Mouse (Mus musculus) forebrain, embryonic 15.5 days (tissue): Measurements from ENCODE around the gene Ctsq. TPM values are rescaled to one million over a fixed set of nuclear protein-coding genes. Genes with fewer than 3 reads are reported as not detected.
"Not testable (repeated sequence)": the region's sequence is repeated elsewhere in the genome, so short reads cannot be mapped to it uniquely, and the experiment has no call there.

Experiments
- ATAC-seq: fragments of 200-750 bp; cut with Nextera tagmentation; replicated peaks from 2 replicates; pipeline ENCODE4 v1.8.0; 2017; ENCODE audit warnings: mild to moderate bottlenecking, moderate TSS enrichment, moderate library complexity
- H3K27ac ChIP-seq: fragments of 300-500 bp; sonication (generic); replicated peaks from 2 replicates; pipeline ENCODE4 v1.5.1; 2015; ENCODE audit warnings: mild to moderate bottlenecking, inconsistent platforms
- H3K27me3 ChIP-seq: fragments of 300-500 bp; sonication (generic); 2 replicates; pipeline ENCODE4 v1.6.1; 2015; ENCODE audit warnings: inconsistent platforms
- H3K36me3 ChIP-seq: fragments of 300-500 bp; sonication (generic); 2 replicates; pipeline ENCODE4 v1.6.1; 2015; ENCODE audit warnings: mild to moderate bottlenecking, inconsistent platforms
- H3K4me1 ChIP-seq: fragments of 300-500 bp; sonication (generic); 2 replicates; pipeline ENCODE4 v1.6.1; 2015; ENCODE audit warnings: inconsistent platforms
- H3K4me2 ChIP-seq: fragments of 300-500 bp; sonication (generic); replicated peaks from 2 replicates; pipeline ENCODE4 v1.6.1; 2015; ENCODE audit warnings: mild to moderate bottlenecking, inconsistent platforms
- H3K4me3 ChIP-seq: fragments of 300-500 bp; sonication (generic); 2 replicates; pipeline ENCODE4 v1.5.1; 2015; ENCODE audit warnings: mild to moderate bottlenecking, inconsistent platforms
- H3K9ac ChIP-seq: fragments of 300-500 bp; sonication (generic); replicated peaks from 2 replicates; pipeline ENCODE4 v1.6.1; 2015; ENCODE audit warnings: mild to moderate bottlenecking, inconsistent platforms
- H3K9me3 ChIP-seq: fragments of 300-500 bp; sonication (generic); 2 replicates; pipeline ENCODE4 v1.6.1; 2016; ENCODE audit warnings: inconsistent platforms
- WGBS: fragments of 180-500 bp; shearing (Covaris S2); methylation state at CpG from one replicate; pipeline ENCODE4 v1.1.7; 2015; ENCODE audit warnings: mixed read lengths; 5-methylcytosine and 5-hydroxymethylcytosine counted together
- polyA plus RNA-seq: library from polyadenylated mRNA; unstranded; fragments of >200 nt; fragmentation: Nextera tagmentation; extraction: Ambion mirVana; gene quantifications from 2 replicates; pipeline ENCODE4 v1.2.1, GENCODE M21; 2015

Ctsq gene
- polyA plus RNA-seq: not detected in 2 replicates

DNA sequence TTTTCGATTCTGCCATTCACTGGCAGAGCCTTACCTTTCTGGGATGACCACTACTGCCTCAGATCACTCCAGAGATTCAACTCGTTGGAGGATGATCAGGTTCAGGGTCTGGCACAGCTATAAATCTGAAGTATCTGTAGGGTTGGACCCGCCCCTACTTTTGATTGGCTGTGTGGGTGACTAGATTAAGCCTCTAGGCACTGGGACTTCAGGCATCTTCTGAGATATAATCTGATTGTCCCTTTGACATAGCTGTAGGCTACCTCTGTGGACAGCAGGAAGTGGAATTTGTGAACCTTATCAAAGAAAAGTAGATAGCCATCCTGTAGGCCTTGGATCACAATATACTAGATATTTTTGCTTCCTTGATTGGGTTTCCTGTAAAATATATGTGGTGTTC is at the start of gene Ctsq:
Gene Ctsq (minus strand): TSS at position 101 of the 400 bp plus-strand sequence.
- Histone ChIP-seq H3K4me3 (no peak within 1 kb of the TSS), H3K36me3 (no peaks in the 10 kb centered on the region), H3K4me2 (no peak within 1 kb of the TSS), H3K9ac (no peak within 1 kb of the TSS), H3K9me3 (peaks cover 17% of the 10 kb centered on the region), H3K27ac (no peak within 1 kb of the TSS), H3K27me3 (no peaks in the 10 kb centered on the region), H3K4me1 (no peaks in the 10 kb centered on the region)
- no peak for ATAC-seq
- WGBS: 58% methylated on average over 3 of the region's 3 CpGs

DNA sequence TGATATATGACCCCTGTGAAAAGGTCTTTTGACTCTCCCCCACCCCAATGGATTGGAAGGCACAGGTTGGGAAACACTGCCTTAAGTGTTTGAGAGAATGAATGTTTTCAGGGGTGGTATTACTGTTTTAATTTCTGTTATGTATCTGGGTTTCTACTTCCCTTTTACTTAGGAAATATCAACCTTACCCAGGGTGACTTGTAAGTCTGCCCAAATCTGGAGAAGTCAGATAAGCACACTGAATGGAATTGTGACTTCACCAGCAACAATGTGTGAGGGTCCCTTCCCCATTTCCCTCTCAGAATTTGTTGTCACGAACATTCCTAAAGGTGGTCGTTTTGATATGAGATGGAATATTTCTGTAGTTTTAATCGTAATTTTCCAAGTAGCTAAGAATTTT is 17.6 kb downstream of the Ctsq start:
- no peaks in the 10 kb centered on the region for H3K36me3 ChIP-seq
- H3K4me2 ChIP-seq: no peak overlapping the region
- no peak for ATAC-seq
- no peak overlapping the region for H3K27ac ChIP-seq
- no peaks in the 10 kb centered on the region for H3K4me1 ChIP-seq
- WGBS: 86% methylated on average over 3 of the region's 3 CpGs
- no peak overlapping the region for H3K9ac ChIP-seq
- H3K4me3 ChIP-seq: no peak overlapping the region
- H3K9me3 ChIP-seq: peaks cover 26% of the 10 kb centered on the region
- no peaks in the 10 kb centered on the region for H3K27me3 ChIP-seq

GRCm38 (mm10) chr13:61021844-61022243 is 18.6 kb downstream of the Ctsq start:
- Histone ChIP-seq H3K4me2 (no peak overlapping the region), H3K27me3 (no peaks in the 10 kb centered on the region), H3K27ac (no peak overlapping the region), H3K4me3 (no peak overlapping the region), H3K9ac (no peak overlapping the region), H3K9me3 (peaks cover 23% of the 10 kb centered on the region), H3K4me1 (no peaks in the 10 kb centered on the region), H3K36me3 (no peaks in the 10 kb centered on the region)
- ATAC-seq: no peak
- 80% methylated on average over 6 of the region's 6 CpGs for WGBS

DNA sequence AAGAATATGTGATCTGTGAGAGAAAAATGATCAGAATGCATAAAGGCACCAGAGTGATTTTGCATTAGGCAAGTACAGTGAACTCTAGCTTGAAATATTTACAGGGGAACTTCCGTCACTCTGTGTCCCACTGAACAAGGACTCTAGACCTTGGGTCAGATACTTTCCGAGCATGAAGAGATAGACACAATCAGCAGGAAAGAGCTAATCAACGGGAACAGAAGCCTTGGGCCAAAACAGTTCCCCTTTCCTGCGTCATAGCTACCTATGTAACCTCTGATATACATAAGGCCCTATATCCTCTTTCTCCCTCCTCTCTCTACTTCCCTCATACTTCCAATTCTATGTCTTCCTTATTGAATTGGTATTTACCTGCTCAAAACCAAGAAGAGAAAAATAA is 30.3 kb downstream of the Ctsq start:
- ATAC-seq: no peak
- peaks cover 14% of the 10 kb centered on the region for H3K9me3 ChIP-seq
- no peak overlapping the region for H3K4me2 ChIP-seq

DNA sequence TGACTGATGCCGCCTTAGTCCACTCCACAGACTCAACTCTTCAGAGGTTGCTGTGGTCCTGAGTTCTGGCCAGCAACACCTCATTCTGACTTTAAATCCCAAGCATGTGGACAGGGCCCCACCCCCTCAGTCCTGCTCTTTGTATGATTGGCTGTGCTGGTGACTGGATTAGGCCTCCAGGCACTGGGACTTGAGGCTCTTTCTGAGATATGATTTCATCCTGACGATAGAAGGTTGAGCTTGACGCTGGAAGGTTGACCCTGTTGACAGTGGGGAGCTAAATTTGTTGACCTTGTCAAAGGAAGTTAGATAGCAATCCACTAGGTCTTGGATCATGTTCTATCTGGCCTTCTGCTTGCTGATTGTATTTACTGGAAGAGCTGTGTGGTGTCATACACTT is 34.6 kb downstream of the Ctsq start, which contains the start of gene Ctsj:
Gene Ctsj (minus strand): TSS at position 101 of the 400 bp plus-strand sequence.
- no peaks in the 10 kb centered on the region for H3K4me1 ChIP-seq
- H3K9me3 ChIP-seq: peaks cover 14% of the 10 kb centered on the region
- H3K4me2 ChIP-seq: no peak within 1 kb of the TSS
- H3K36me3 ChIP-seq: no peaks in the 10 kb centered on the region
- ATAC-seq: no peak
- no peak within 1 kb of the TSS for H3K4me3 ChIP-seq
- no peak within 1 kb of the TSS for H3K27ac ChIP-seq
- H3K27me3 ChIP-seq: no peaks in the 10 kb centered on the region
- no peak within 1 kb of the TSS for H3K9ac ChIP-seq
- 76% methylated on average over 3 of the region's 3 CpGs for WGBS

More for the DNA sequence above, 30.3 kb downstream of the Ctsq start:
- H3K4me1 ChIP-seq: no peaks in the 10 kb centered on the region
- WGBS: 88% methylated on average over 4 of the region's 4 CpGs
- no peak overlapping the region for H3K9ac ChIP-seq
- no peak overlapping the region for H3K27ac ChIP-seq
- H3K4me3 ChIP-seq: no peak overlapping the region
- H3K36me3 ChIP-seq: no peaks in the 10 kb centered on the region
- no peaks in the 10 kb centered on the region for H3K27me3 ChIP-seq

GRCm38 (mm10) chr13:60997600-60997999 is 42.8 kb downstream of the Ctsq start:
- H3K9me3 ChIP-seq: peaks cover 12% of the 10 kb centered on the region; the same call in 1 of the 2 replicates
- no peak overlapping the region for H3K4me3 ChIP-seq
- H3K27me3 ChIP-seq: no peaks in the 10 kb centered on the region
- no peak overlapping the region for H3K4me2 ChIP-seq
- H3K36me3 ChIP-seq: no peaks in the 10 kb centered on the region
- 56% methylated on average over 2 of the region's 2 CpGs for WGBS
- no peak overlapping the region for H3K27ac ChIP-seq
- H3K9ac ChIP-seq: no peak overlapping the region
- no peak for ATAC-seq
- no peaks in the 10 kb centered on the region for H3K4me1 ChIP-seq

- H3K9ac ChIP-seq, H3K4me1 ChIP-seq, H3K27me3 ChIP-seq, H3K4me2 ChIP-seq, H3K9me3 ChIP-seq, ATAC-seq, H3K27ac ChIP-seq, H3K36me3 ChIP-seq, H3K4me3 ChIP-seq: not testable (repeated sequence)
- 78% methylated on average over 4 of the region's 5 CpGs for WGBS
Observed at GRCm38 (mm10) chr13:60986915-60987314, 53.5 kb downstream of the Ctsq start.

Other genes starting within 250 kb of the Ctsq start
- not detected in 2 replicates for gene Ctsll3, start 237.8 kb downstream of the Ctsq start, polyA plus RNA-seq
- 0.15 TPM in 1 of 2 replicates, not detected in the other for gene 4930486L24Rik, start 176.2 kb downstream of the Ctsq start, polyA plus RNA-seq
- gene Gm49392, start 143.7 kb downstream of the Ctsq start, polyA plus RNA-seq: not detected in 2 replicates
- gene Ctla2b, start 143.2 kb downstream of the Ctsq start, polyA plus RNA-seq: 1.1 and 1.3 TPM in 2 replicates
- not detected in 2 replicates for gene Tpbpb, start 135.8 kb downstream of the Ctsq start, polyA plus RNA-seq
- gene Gm49393, start 105.0 kb downstream of the Ctsq start, polyA plus RNA-seq: not detected in 2 replicates
- 0.20 and 0.65 TPM in 2 replicates for gene Gm49391, start 104.1 kb downstream of the Ctsq start, polyA plus RNA-seq
- 12.6 and 13.8 TPM in 2 replicates for gene Ctla2a, start 104.0 kb downstream of the Ctsq start, polyA plus RNA-seq
- not detected in 2 replicates for gene Tpbpa, start 98.6 kb downstream of the Ctsq start, polyA plus RNA-seq
- not detected in 2 replicates for gene Ctsj, start 34.7 kb downstream of the Ctsq start, polyA plus RNA-seq
- not detected in 2 replicates for gene Ctsr, start 123.6 kb upstream of the Ctsq start, polyA plus RNA-seq
- not detected in 2 replicates for gene Cts6, start 162.8 kb upstream of the Ctsq start, polyA plus RNA-seq
- gene Cts8, start 214.7 kb upstream of the Ctsq start, polyA plus RNA-seq: not detected in 2 replicates
- gene Gm49398, start 248.2 kb upstream of the Ctsq start, polyA plus RNA-seq: not detected in 2 replicates